Mouse (Mus musculus) inflammation-experienced regulatory T-cells, adult 6 months (primary cell): ENCODE results near the gene Card11. TPM values are rescaled to one million over a fixed set of nuclear protein-coding genes. Genes with fewer than 3 reads are reported as not detected.

ENCODE experiments used
- ATAC-seq: one replicate; pipeline ENCODE4 v1.8.0; 2017
- polyA plus RNA-seq, 3 experiments: library from polyadenylated mRNA; unstranded; fragments of 100-300 nt; shearing (Covaris generic); gene quantifications; one replicate each; pipeline ENCODE4 v1.2.1; 2017

Card11 gene
- polyA plus RNA-seq, 3 experiments from 2014 or later = 43.2 to 53.9 (median 51.8) TPM

- no peak for ATAC-seq
These were observed 169.3 kb downstream of the Card11 start for GRCm38 (mm10) chr5:140831064-140831431.

- peak; percentile 95 for ATAC-seq
These were observed 169.9 kb downstream of the Card11 start, which contains the start of gene Gna12 for GRCm38 (mm10) chr5:140830314-140831063. Gna12 (minus strand) TSS chr5:140830431.

- no peak for ATAC-seq
These were observed 170.5 kb downstream of the Card11 start for GRCm38 (mm10) chr5:140829911-140830294.

DNA sequence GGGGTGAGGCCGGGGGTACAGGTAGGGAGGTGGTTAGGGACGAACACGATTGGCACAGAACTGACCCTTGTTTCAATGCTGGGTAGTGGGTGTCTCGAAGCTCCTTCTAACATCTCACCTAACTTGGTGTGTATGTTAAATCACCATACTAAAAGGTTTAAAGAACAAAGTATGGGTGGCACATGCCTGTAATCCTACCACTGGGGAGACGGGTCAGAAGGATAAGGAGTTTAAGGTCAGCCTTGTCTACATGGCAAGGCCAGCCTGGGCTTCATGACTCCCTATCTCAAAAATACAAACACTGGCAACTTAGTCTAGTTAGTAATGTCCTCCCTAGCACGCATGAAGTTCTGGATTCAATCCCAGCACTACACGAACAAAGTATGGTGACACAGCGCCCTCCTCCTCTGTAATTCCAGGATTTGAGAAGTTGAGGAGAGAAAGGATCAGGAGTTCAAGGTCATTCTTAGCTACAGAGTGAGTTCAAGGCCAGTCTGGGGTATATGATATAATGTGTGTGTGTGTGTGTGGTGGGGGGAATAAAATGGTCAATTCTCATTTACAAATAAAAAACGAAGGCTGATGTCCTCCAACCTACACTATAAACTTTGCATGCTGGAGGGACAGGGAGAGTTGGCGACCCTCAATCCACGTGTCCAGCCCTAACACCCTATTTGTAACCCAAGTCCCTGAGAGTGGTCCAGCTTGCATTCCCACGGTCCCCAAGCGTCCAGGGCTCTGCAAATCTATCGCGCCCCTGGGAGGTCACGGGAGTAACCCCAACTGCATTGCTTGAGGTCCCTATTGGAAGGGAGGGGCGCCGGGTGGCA is 171.1 kb downstream of the Card11 start:
- ATAC-seq = no peak

DNA sequence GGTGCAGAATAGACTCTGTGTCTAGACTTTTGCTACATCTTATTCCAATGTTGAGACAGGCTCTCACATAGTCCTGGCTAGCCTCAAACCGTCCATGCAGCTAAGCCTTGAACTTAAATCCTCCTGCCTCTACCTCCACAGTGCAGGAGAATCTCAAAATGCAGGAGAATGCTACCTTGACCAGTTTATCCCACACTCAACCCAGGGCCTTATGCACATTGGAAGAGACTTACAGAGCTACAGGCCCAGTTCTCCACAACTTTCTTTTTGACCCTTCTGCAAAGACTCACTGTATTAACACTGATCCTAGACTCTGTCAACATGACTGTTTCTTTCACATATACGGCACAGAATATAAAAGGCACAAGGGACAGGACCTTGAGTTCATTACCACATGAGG is 172.0 kb downstream of the Card11 start:
- ATAC-seq = no peak

GRCm38 (mm10) chr5:140827896-140828295 is 172.5 kb downstream of the Card11 start:
- ATAC-seq = no peak

- no peak for ATAC-seq
These were observed 173.0 kb downstream of the Card11 start for GRCm38 (mm10) chr5:140827413-140827812.

- no peak for ATAC-seq
These were observed 173.6 kb downstream of the Card11 start for GRCm38 (mm10) chr5:140826796-140827195.

- ATAC-seq = no peak
These were observed 174.3 kb downstream of the Card11 start for GRCm38 (mm10) chr5:140826118-140826517.

DNA sequence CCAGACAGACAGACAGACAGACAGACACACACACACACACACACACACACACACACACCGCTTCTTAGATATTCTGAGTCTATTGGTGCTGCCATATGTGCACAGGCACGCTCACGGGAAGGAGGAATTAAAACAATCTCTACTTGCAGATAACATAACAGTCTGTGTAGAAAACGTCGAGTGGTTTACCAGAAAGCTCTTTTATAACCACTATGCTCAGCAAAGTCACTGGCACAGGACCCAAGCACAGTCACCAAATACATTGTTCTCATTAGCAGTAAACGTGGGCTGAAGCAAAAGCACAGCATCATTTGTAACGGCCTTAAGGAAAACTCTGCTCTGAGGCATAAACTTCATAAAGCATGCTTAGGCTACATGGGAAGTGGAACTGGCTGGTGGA is 176.3 kb downstream of the Card11 start:
- ATAC-seq = no peak

DNA sequence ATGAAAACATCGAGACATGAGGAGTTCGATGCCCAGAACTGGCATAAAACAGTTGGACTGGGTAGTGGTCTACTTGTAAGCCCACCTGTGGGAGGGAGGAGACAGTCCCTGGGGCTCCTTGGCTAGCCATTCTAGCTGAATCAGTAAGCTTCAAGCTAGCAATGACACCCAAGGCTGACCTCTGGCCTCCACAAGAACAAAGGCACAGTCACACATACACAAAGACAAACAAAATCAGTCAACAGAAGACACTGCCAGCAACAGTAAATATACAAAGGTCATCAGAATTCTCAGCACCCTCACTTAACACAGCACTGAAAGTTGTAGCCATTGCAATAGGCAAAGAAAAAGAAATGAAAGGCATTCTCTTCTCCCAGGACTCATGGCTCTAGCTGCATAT is 177.0 kb downstream of the Card11 start:
- no peak for ATAC-seq

Other genes with a start within 250 kb of the Card11 start
- gene Gna12, start 170.2 kb downstream of the Card11 start, polyA plus RNA-seq = 1 to 10 TPM; 2.1 to 6.0 (median 5.9) TPM
- not detected for gene Sdk1, start 240.9 kb upstream of the Card11 start, polyA plus RNA-seq